Mouse (Mus musculus): ENCODE data around the gene Prrt2. TPM values are rescaled to one million over a fixed set of nuclear protein-coding genes. Genes with fewer than 3 reads are reported as not detected.

Gene Prrt2
- total RNA-seq, 2 experiments from 2014 or later: 0.20 to 0.92 TPM

- intact Hi-C loops (cut with DNase I): loop anchor here (10.0 kb wide), 1 partner anchor 95 kb away; no protein-coding TSS in a partner anchor
- DNase-seq: no peak
These were observed 11.5 kb downstream of the Prrt2 start for GRCm38 (mm10) chr7:127009307-127010085.

GRCm38 (mm10) chr7:127008239-127009019 lies 12.6 kb downstream of the Prrt2 start:
- peak; percentile 48 to 58 for DNase-seq
- intact Hi-C loops (cut with DNase I): no loop called here

DNA sequence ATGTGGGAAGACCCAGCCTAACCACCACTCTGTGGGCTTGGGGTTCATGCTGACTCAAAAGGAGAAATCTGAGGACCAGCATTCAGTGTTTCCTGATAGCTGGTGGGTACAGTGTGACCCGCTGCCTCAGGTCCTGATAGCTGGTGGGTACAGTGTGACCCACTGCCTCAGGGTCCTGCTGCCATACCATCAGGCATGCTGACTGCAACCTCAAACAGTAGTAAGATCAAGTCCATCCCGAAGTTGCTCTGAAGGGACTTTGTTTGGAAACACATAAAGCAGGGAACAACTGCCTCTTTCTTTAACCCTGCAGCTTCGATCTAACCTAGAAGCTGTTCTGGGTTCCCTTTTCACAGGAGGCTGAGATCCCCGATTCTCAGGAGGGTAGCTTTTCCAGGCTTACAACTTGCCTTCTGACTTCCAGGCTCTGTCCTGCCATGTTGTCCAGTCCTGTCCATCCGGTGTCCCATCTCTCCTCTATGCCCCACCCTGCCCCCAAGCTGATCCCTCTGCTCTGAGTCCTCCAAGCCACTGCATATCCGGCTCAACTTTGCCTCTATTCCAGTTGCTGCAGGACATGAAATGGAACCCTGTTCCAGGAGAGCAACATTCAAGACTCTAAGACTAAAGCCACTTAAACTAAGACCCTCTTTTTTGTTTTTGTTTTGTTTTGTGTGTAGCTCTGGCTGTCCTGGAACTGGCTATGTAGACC lies 13.5 kb downstream of the Prrt2 start:
- intact Hi-C loops (cut with DNase I): no loop called here
- no peak for DNase-seq

GRCm38 (mm10) chr7:127004122-127004875 lies 16.7 kb downstream of the Prrt2 start:
- no peak for DNase-seq
- intact Hi-C loops (cut with DNase I): no loop called here

DNA sequence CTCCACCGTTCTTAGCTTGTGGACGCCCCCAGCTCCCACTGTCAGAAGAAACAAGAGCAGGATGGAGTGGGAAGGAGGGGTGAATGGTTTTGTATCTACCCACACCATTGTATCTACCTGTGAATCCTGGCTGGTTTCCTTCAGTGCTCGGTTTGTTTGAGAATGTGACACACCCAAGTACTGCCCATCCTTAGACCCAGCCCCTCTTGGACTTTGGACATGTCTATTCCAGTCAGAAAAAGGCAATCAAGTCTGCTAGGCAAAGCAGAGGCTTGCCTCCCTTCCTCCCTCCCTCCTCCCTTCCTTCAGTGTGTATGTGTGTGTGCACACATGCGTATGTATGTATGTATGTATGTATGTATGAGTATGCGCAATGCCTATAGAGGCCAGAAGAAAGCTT lies 17.4 kb downstream of the Prrt2 start:
- intact Hi-C loops (cut with DNase I): no loop called here

DNA sequence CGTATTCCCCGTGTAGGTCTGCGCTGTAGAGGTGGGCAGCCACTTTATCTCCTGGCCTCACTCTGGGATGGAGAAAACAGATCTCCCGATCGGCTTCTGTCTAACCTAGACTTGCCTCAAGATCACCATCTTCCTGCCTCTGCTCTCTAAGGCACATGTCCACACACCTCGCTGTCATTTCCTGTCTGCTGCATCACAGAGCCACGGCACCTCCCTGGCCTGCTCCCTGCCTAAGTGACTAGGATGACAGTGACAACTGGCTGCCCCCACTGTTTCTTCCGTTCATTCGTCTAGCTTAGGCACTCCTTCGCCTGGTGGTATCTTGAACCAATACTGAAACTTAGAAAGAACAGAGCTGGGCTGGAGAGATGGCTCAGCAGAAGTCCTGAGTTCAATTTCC lies 21.4 kb downstream of the Prrt2 start:
- intact Hi-C loops (cut with DNase I): no loop called here
- DNase-seq: no peak

More for the DNA sequence above, 17.4 kb downstream of the Prrt2 start:
- no peak for DNase-seq

DNA sequence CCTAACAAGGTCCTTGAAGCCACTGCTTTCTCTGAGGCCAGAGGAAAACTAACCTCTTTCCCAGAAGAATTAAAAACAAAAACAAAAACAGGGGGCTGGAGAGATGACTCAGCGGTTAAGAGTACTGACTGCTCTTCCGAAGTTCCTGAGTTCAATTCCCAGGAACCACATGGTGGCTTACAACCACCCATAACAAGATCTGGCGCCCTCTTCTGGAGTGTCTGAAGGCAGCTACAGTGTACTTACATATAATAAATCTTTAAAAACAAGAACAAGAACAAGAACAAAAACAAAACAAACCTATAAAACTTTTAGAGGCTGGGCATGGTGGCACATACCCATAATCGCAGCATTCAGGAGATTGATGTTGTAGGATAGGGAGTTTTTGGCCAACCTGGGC lies 24.6 kb downstream of the Prrt2 start:
- no peak for DNase-seq
- intact Hi-C loops (cut with DNase I): no loop called here

GRCm38 (mm10) chr7:126988816-126989215 lies 32.2 kb downstream of the Prrt2 start:
- no peak for DNase-seq

DNA sequence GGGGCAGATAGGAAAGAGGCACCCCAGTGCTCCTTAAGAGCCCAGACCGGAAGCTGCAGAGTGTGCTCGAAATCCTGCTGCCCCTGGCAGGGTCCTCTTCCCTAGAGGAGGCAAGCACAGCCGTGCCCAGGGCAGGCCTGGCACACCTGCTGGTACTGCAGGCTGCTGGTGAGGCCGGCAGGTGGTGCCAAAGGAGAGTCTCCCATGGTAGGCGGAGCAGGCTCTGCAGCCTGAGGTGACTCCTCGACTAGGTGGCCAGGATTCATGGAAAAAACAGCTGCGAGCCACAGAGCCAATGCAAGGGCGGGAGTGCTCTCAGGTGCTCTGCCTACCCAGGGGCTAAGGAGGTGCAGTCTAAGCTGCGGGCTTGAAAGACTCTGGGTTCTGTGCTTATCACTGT lies 34.7 kb downstream of the Prrt2 start:
- intact Hi-C loops (cut with DNase I): loop anchor here (2.0 to 5.0 kb wide), 2 partner anchors 36 to 124 kb away; partner anchors contain the start of genes Gm42742 and Prrt2
- DNase-seq: peak in 1 of 2 experiments; percentile 31

More at GRCm38 (mm10) chr7:126988816-126989215, 32.2 kb downstream of the Prrt2 start:
- intact Hi-C loops (cut with DNase I): loop anchor here (5.0 kb wide), 1 partner anchor 33 kb away; the partner anchor contains the start of genes Gm42742 and Prrt2

DNA sequence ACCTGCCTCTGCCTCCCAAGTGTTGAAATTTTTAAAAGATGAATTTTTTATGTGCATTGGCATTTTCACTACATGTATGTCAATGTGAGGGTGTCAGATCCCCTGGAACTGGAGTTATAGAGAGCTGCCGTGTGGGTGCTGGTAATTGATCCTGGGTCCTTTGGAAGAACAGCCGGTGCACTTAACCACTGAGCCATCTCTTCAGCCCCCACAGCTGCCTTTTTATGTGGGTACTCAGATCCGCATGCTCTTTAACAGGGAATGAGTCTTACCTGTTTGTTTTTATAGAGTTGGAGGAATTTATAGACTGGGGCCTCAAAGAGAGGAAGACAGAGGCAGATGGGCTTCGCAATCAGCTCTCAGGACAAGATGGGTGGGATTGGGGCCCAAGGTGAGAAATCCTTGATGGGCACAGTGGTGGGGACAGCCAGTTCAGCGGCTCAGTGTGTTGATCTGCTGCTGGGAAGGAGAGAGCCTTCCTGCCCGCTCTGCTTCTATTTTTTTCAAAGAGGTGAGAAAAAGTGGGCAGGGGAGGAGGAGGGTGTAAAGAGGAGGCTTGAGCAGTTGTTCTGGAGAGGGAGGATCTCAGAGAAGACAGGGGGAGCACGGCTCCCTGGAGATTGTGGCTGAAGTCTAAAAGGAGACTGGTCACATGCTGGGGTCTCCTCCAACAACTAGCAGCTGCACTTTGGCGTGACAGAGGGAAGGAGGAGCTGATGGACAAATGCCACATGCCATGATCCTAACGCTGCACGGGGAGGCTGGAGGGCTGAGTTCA lies 36.2 kb downstream of the Prrt2 start:
- DNase-seq: no peak
- intact Hi-C loops (cut with DNase I): loop anchor here (5.0 kb wide), 1 partner anchor 37 kb away; the partner anchor contains the start of genes Gm42742 and Prrt2

DNA sequence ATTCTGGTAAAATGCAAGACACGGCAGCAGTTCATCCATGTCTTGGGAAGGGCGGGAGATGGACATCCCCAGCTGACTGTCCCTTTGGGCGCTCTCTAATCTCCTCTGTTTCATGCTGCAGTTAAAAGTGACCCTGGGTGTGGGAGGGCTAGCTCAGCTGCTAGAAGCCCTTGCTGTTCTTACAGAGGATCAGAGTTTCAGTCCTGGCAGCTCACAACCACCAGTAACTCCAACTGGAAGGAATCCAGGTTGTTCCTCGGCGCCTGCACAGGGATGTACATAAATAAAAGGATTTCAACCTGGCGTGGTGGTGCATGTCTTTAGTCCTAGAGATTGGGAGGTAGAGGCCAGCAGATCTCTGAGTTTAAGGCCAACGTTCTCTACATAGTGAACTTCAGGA lies 37.9 kb downstream of the Prrt2 start:
- DNase-seq: no peak
- intact Hi-C loops (cut with DNase I): no loop called here

DNA sequence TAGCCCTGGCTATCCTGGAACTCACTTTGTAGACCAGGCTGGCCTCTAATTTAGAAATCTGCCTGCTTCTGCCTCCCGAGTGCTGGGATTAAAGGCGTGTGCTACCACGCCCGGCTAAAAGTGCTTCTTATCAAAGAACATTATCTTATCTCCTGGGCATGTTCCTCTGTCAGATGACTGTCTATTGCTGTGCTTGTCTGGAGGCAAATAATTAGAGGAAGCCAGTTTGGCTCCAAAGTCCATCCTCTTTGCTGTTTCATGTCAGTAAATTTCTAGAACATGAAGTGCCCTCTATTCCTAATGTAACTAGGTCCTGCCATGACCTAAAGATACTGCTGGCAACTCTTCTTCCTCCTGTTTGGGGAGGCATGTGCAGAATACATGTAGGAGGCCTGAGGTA lies 39.0 kb downstream of the Prrt2 start:
- intact Hi-C loops (cut with DNase I): no loop called here
- no peak for DNase-seq

GRCm38 (mm10) chr7:126981601-126982000 lies 39.4 kb downstream of the Prrt2 start:
- DNase-seq: no peak
- intact Hi-C loops (cut with DNase I): no loop called here

DNA sequence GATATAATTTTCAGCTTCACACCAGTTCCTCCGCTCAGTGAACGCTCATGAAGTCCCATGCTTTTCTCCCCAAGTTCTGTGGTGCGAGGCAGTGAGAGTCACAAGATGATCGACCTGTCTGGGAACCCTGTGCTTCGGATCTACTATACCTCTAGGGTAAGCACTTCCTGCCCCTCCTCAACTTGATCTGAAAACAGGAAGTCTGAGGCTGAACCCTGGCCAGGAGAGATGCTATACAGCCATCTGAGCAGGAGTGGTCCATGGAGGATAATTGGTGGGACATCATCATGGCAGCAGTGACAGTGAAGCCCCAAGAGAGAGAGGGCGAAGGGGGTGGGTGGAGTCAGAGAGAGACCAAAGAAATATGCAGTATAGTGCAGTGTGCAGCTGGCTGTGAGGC lies 42.2 kb downstream of the Prrt2 start:
- intact Hi-C loops (cut with DNase I): loop anchor here (5.0 kb wide), 1 partner anchor 38 kb away; the partner anchor contains the start of genes Pagr1a and Pagr1b
- no peak for DNase-seq

DNA sequence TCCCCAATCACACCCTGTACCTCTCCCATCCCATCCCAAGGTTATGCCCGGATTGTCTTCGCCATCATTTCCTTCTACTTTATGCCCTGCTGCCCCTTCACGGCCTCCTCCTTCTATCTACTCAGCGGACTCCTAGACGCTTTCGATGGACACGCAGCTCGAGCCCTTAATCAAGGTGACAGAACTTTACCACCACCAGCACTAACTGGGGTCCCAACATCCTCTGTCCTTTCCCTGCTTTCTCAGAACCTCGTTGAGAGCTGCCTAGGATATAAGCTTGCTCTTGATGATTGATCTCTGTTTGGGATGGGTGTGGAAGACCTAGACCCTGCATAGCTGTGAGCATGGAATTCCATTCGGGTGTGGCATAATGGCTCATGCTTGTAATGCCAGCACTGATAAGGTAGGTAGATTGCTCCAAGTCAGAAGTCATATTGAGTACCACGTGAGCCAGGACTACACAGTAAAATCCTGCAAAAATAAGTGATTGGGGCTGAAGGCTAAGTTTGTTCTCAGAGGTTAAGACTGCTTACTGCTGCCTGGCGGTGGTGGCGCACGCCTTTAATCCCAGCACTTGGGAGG lies 44.0 kb downstream of the Prrt2 start:
- intact Hi-C loops (cut with DNase I): loop anchor here (5.0 kb wide), 1 partner anchor 40 kb away; the partner anchor contains the start of genes Pagr1a and Pagr1b

DNA sequence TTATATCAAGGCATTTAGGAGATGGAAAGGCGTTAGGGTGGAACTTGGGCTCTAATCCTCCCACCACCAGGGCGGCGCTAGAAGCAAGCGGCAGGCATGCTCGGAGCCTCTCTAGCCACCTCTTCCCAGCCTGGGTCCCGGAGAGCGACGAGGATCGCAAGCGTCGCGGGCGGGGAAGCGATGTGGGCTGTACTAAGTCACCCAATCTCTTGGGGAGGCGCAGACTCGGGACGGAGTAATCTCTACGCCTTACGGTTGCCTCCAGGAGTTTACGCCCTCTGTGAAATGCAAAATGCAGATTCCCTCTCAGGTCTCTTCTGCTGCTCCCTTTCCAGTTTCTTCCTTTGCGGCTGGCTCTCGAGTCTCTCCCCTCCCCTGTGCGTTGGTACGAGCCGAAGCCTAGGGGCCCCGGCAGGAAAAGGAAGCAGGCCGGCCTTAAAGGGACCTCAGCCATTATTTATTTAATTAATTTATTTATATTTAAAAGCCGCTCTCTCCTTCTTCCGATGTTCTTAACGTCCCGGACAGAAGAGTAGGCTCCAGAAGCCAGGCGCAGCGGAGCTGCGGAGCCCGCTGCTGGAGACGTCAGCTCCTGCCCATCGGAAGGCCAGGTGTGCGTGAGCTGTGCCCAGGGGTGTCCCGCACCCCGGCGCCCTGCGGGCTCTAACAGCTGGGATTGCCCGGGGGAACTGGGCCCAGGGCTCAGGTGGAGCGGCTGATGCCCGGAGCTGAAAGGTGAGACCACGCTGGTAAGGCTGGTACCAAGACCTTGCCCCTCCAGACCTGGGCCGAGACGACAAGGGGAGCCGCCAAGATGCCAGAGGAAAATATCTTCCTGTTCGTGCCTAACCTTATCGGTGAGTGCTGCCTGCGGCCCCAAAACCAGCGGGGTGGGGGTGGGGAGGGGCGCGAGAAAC lies 44.8 kb downstream of the Prrt2 start, which contains the start of gene Cdiptos:
Cdiptos (minus strand) TSS at position 149 of the 917 bp plus-strand sequence.
- peak; percentile 95 to 97 for DNase-seq
- intact Hi-C loops (cut with DNase I): loop anchor here (5.0 kb wide), 1 partner anchor 41 kb away; the partner anchor contains the start of genes Pagr1a and Pagr1b

More for the DNA sequence above, 44.0 kb downstream of the Prrt2 start:
- DNase-seq: no peak

- intact Hi-C loops (cut with DNase I): loop anchor here (5.0 kb wide), 1 partner anchor 42 kb away; the partner anchor contains the start of genes Pagr1a and Pagr1b
These were observed 45.3 kb downstream of the Prrt2 start, which contains the start of gene Cdipt for GRCm38 (mm10) chr7:126975893-126975949. Gene Cdipt (plus strand): TSS chr7:126975914.

GRCm38 (mm10) chr7:126975493-126975892 lies 45.5 kb downstream of the Prrt2 start:
- DNase-seq: no peak

More at GRCm38 (mm10) chr7:126975893-126975949, 45.3 kb downstream of the Prrt2 start, which contains the start of gene Cdipt:
- DNase-seq: no peak

More at GRCm38 (mm10) chr7:126975493-126975892, 45.5 kb downstream of the Prrt2 start:
- intact Hi-C loops (cut with DNase I): loop anchor here (5.0 kb wide), 1 partner anchor 42 kb away; the partner anchor contains the start of genes Pagr1a and Pagr1b
